Mouse (Mus musculus) megakaryocyte-erythroid progenitor cell, adult 5-6 weeks (primary cell): ENCODE measurements around the gene Ssh1. TPM values are rescaled to one million over a fixed set of nuclear protein-coding genes. Genes with fewer than 3 reads are reported as not detected.

Experiments
- ATAC-seq: replicated peaks from 2 replicates; pipeline ENCODE4 v1.8.0; 2016; ENCODE audit warnings: mild to moderate bottlenecking, inconsistent platforms; ENCODE audit not compliant: severe bottlenecking, poor library complexity, low FRiP score, low TSS enrichment
- total RNA-seq, 2 experiments: library from RNA; stranded (forward) in 1 of 2; stranded (reverse) in 1 of 2; fragments of 200-1000, 215-1000 nt in 1 of 2; fragments of >200 nt in 1 of 2; fragmentation: Nextera tagmentation in 1 of 2; gene quantifications; 2 replicates each; pipeline ENCODE4 v1.2.3; 2014 to 2017

Ssh1 gene
- total RNA-seq, 2 experiments from 2014 or later, result 5.1 to 20.6 TPM

- ATAC-seq, result no peak
Observed at GRCm38 (mm10) chr5:113999382-113999781, 5.7 kb upstream of the Ssh1 start.

- no peak for ATAC-seq
Observed at GRCm38 (mm10) chr5:113996458-113996857, 2.8 kb upstream of the Ssh1 start.

- peak; percentile 40 for ATAC-seq
Observed at GRCm38 (mm10) chr5:113993031-113993486, 635 bp downstream of the Ssh1 start.

- no peak for ATAC-seq
Observed at GRCm38 (mm10) chr5:113992339-113992831, 1.3 kb downstream of the Ssh1 start.

- ATAC-seq, result no peak
Observed at GRCm38 (mm10) chr5:113991141-113991540, 2.6 kb downstream of the Ssh1 start.

GRCm38 (mm10) chr5:113990593-113990992 is 3.1 kb downstream of the Ssh1 start:
- ATAC-seq, result no peak

GRCm38 (mm10) chr5:113989437-113990024 is 4.2 kb downstream of the Ssh1 start:
- peak; percentile 90 for ATAC-seq

GRCm38 (mm10) chr5:113986182-113986961 is 7.3 kb downstream of the Ssh1 start:
- no peak for ATAC-seq

GRCm38 (mm10) chr5:113985737-113986136 is 8.0 kb downstream of the Ssh1 start:
- no peak for ATAC-seq

GRCm38 (mm10) chr5:113984025-113984740 is 9.5 kb downstream of the Ssh1 start:
- ATAC-seq, result peak; percentile 88

- no peak for ATAC-seq
Observed at GRCm38 (mm10) chr5:113983541-113983940, 10.2 kb downstream of the Ssh1 start.

GRCm38 (mm10) chr5:113981843-113982242 is 11.9 kb downstream of the Ssh1 start:
- ATAC-seq, result no peak

GRCm38 (mm10) chr5:113981171-113981570 is 12.5 kb downstream of the Ssh1 start:
- ATAC-seq, result no peak

- no peak; the same call in 1 of the 2 replicates for ATAC-seq
Observed at GRCm38 (mm10) chr5:113980511-113980910, 13.2 kb downstream of the Ssh1 start.

GRCm38 (mm10) chr5:113977309-113977708 is 16.4 kb downstream of the Ssh1 start:
- ATAC-seq, result peak; percentile 88

- ATAC-seq, result no peak
Observed at GRCm38 (mm10) chr5:113976597-113976996, 17.1 kb downstream of the Ssh1 start.

GRCm38 (mm10) chr5:113975538-113976215 is 18.0 kb downstream of the Ssh1 start:
- no peak for ATAC-seq

- ATAC-seq, result no peak
Observed at GRCm38 (mm10) chr5:113974576-113974975, 19.1 kb downstream of the Ssh1 start.

GRCm38 (mm10) chr5:113973790-113974189 is 19.9 kb downstream of the Ssh1 start:
- ATAC-seq, result 0 out of 2 replicates have a peak, but pooled peaks have one; percentile 18
